Mouse (Mus musculus) MEL (cell line): ENCODE data around the gene Gm29609.

Experiments used
- CTCF ChIP-seq, 3 experiments: IDR thresholded peaks in 2 of 3; conservative IDR thresholded peaks in 1 of 3; 2 replicates each; pipeline ENCODE4 v1.5.1; 2011 to 2012; ENCODE audit warnings: low read length in 3 of 3, low read depth in 2 of 3, mild to moderate bottlenecking in 2 of 3, improper control_type of control experiment in 1 of 3, inconsistent platforms in 1 of 3, mixed read lengths in 1 of 3, moderate library complexity in 1 of 3; ENCODE audit not compliant: control insufficient read depth in 1 of 3, insufficient read depth in 1 of 3, poor library complexity in 1 of 3, severe bottlenecking in 1 of 3
- ELF1 ChIP-seq: IDR thresholded peaks from 2 replicates; pipeline ENCODE4 v1.6.1; 2014; ENCODE audit warnings: low read depth, mild to moderate bottlenecking, inconsistent platforms, low read length, improper control_type of control experiment, moderate library complexity
- MEF2A ChIP-seq: IDR thresholded peaks from 2 replicates; pipeline ENCODE4 v1.6.1; 2014; ENCODE audit warnings: low read depth, mild to moderate bottlenecking, inconsistent platforms, low read length, improper control_type of control experiment; ENCODE audit not compliant: poor library complexity, insufficient replicate concordance, severe bottlenecking; ENCODE audit errors: extremely low read depth
- MXI1 ChIP-seq: IDR thresholded peaks from 2 replicates; pipeline ENCODE4 v1.6.1; 2011; ENCODE audit warnings: mild to moderate bottlenecking, low read depth, low read length, improper control_type of control experiment
- MYC ChIP-seq: IDR thresholded peaks from 2 replicates; pipeline ENCODE4 v1.6.1; 2011; ENCODE audit warnings: low read depth, mild to moderate bottlenecking, low read length, improper control_type of control experiment, moderate library complexity
- NRF1 ChIP-seq: IDR thresholded peaks from 2 replicates; pipeline ENCODE4 v1.6.1; 2014; ENCODE audit warnings: low read depth, mild to moderate bottlenecking, inconsistent platforms, low read length, improper control_type of control experiment, moderate library complexity; ENCODE audit not compliant: poor library complexity, insufficient read depth, severe bottlenecking
- USF1 ChIP-seq: IDR thresholded peaks from 2 replicates; pipeline ENCODE4 v1.6.1; 2014; ENCODE audit warnings: low read depth, mild to moderate bottlenecking, inconsistent platforms, low read length, improper control_type of control experiment, moderate library complexity
- ZNF384 ChIP-seq: IDR thresholded peaks from 2 replicates; pipeline ENCODE4 v1.6.1; 2012; ENCODE audit warnings: low read depth, mild to moderate bottlenecking, inconsistent platforms, low read length, improper control_type of control experiment

- TF ChIP-seq MYC: no peak
- no peak for TF ChIP-seq ZNF384
- no peak for TF ChIP-seq ELF1
- no peak for TF ChIP-seq MXI1
- TF ChIP-seq CTCF (IDR thresholded peaks at IDR 0.05 in 2 of 3, conservative IDR thresholded peaks at IDR 0.05 in 1 of 3; ENCODE audit: control insufficient read depth in 1 of 3, insufficient read depth in 1 of 3, low read depth in 2 of 3, low read length in 3 of 3, poor library complexity in 1 of 3, severe bottlenecking in 1 of 3): no peak
- no peak for TF ChIP-seq MEF2A
- TF ChIP-seq NRF1: no peak
- TF ChIP-seq USF1: no peak
Observed at GRCm38 (mm10) chr5:31138241-31138967, 41.3 kb downstream of the Gm29609 start, which contains the start of gene Ucn.
